Mouse (Mus musculus) bone marrow macrophage, adult 2 months (primary cell): ENCODE measurements around the gene Il6ra.

Experiments used
- CTCF ChIP-seq: IDR thresholded peaks from 2 replicates; pipeline ENCODE4 v1.5.1; 2012; ENCODE audit warnings: low read depth, mild to moderate bottlenecking, low read length, moderate library complexity
- POLR2A ChIP-seq: IDR thresholded peaks from 2 replicates; pipeline ENCODE4 v1.6.1; 2012; ENCODE audit warnings: mild to moderate bottlenecking, low read depth, low read length, borderline replicate concordance

DNA sequence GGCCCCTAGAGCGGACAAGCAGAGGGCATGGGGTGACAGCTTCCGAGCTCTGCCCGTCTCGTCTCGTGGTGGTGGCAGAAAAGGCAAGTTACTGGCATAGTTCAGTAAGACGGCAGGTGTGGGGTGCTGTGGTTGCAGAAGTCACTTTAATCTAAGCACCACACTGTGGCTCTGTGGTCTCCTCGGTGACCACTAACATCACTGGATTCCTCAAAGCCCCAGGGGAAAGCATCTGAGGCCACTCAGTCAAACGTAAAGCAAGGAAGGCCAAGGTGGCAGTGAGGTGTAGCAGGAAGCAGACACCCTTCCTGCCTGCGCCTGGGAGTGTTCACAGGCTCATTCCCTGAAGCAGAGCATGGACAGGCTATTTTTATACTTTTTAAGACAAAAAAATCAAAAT lies 43.4 kb downstream of the Il6ra start:
- no peak for TF ChIP-seq CTCF
- no peak for TF ChIP-seq POLR2A
